Mouse (Mus musculus) heart, embryonic 14.5 days (tissue): Measurements from ENCODE around the gene Cadm4. TPM values are rescaled to one million over a fixed set of nuclear protein-coding genes. Genes with fewer than 3 reads are reported as not detected.
A peak's percentile ranks its signal among the peaks of the same experiment; 100 is the strongest.

Source experiments
- ATAC-seq: fragments of 200-750 bp; cut with Nextera tagmentation; 2 replicates; pipeline ENCODE4 v1.8.0; 2017; ENCODE audit warnings: low read depth, moderate TSS enrichment; ENCODE audit not compliant: insufficient number of reproducible peaks, insufficient read depth, low FRiP score
- H3K27ac ChIP-seq, 2 experiments: fragments of 200-500 bp in 1 of 2; fragments of 300-500 bp in 1 of 2; sonication (generic) in 1 of 2; replicated peaks in 1 of 2; 2 replicates each; pipeline ENCODE4 v1.5.1; 2012 to 2014; ENCODE audit warnings: low read depth in 2 of 2, low read length in 2 of 2, control low read depth in 1 of 2, mild to moderate bottlenecking in 1 of 2, mixed read lengths in 1 of 2; ENCODE audit not compliant: control insufficient read depth in 1 of 2, insufficient read depth in 1 of 2
- H3K27me3 ChIP-seq: fragments of 300-500 bp; sonication (generic); 2 replicates; pipeline ENCODE4 v1.6.1; 2014; ENCODE audit warnings: mild to moderate bottlenecking, low read length, control low read depth; ENCODE audit not compliant: control insufficient read depth, insufficient read depth
- H3K36me3 ChIP-seq: fragments of 300-500 bp; sonication (generic); 2 replicates; pipeline ENCODE4 v1.6.1; 2014; ENCODE audit warnings: mild to moderate bottlenecking, control low read depth, low read length, mixed read lengths; ENCODE audit not compliant: control insufficient read depth, insufficient read depth
- H3K4me1 ChIP-seq, 2 experiments: fragments of 200-500 bp in 1 of 2; fragments of 300-500 bp in 1 of 2; sonication (generic) in 1 of 2; 2 replicates each; pipeline ENCODE4 v1.6.1; 2012 to 2014; ENCODE audit warnings: low read length in 2 of 2, control low read depth in 1 of 2, mixed read lengths in 1 of 2; ENCODE audit not compliant: control insufficient read depth in 2 of 2, insufficient read depth in 2 of 2
- H3K4me2 ChIP-seq: fragments of 300-500 bp; sonication (generic); 2 replicates; pipeline ENCODE4 v1.6.1; 2014; ENCODE audit warnings: mild to moderate bottlenecking, low read length
- H3K4me3 ChIP-seq, 2 experiments: fragments of 200-500 bp in 1 of 2; fragments of 300-500 bp in 1 of 2; sonication (generic) in 1 of 2; 2 replicates each; pipeline ENCODE4 v1.5.1; 2012 to 2014; ENCODE audit warnings: low read length in 2 of 2, mild to moderate bottlenecking in 2 of 2, control low read depth in 1 of 2, low read depth in 1 of 2, moderate library complexity in 1 of 2; ENCODE audit not compliant: control insufficient read depth in 1 of 2, insufficient read depth in 1 of 2
- H3K9ac ChIP-seq: fragments of 300-500 bp; sonication (generic); 2 replicates; pipeline ENCODE4 v1.6.1; 2014; ENCODE audit warnings: mild to moderate bottlenecking, low read length
- H3K9me3 ChIP-seq: fragments of 300-500 bp; sonication (generic); 2 replicates; pipeline ENCODE4 v1.6.1; 2016; ENCODE audit warnings: low read length, control low read depth; ENCODE audit not compliant: control insufficient read depth
- WGBS: fragments of 180-500 bp; shearing (Covaris S2); extraction: QIAGEN DNeasy Blood & Tissue Kit; methylation state at CpG from one replicate; pipeline ENCODE4 v1.1.7; 2014; 5-methylcytosine and 5-hydroxymethylcytosine counted together
- polyA plus RNA-seq: library from polyadenylated mRNA; unstranded; fragments of >200 nt; fragmentation: Nextera tagmentation; extraction: Ambion mirVana; gene quantifications from 2 replicates; pipeline ENCODE4 v1.2.1, GENCODE M21; 2014

Cadm4 gene
- polyA plus RNA-seq, 1 experiment from 2014 or later: 0.47 TPM

GRCm38 (mm10) chr7:24457726-24458370 lies 24.0 kb upstream of the Cadm4 start:
- Histone ChIP-seq H3K36me3 (no peaks in the 10 kb centered on the region), H3K4me2 (no peak overlapping the region), H3K27ac (no peak overlapping the region), H3K4me1 (peaks cover 3 to 4% of the 10 kb centered on the region in 2 experiments; a peak in 2 of 4 replicates), H3K4me3 (no peak overlapping the region), H3K27me3 (0 out of 2 replicates have a peak, but pooled peaks cover 4% of the 10 kb centered on the region), H3K9ac (no peak overlapping the region), H3K9me3 (no peaks in the 10 kb centered on the region)
- ATAC-seq: no peak
- 67% methylated on average over 10 of the region's 10 CpGs for WGBS

- Histone ChIP-seq H3K27ac (no peak overlapping the region), H3K36me3 (no peaks in the 10 kb centered on the region), H3K4me2 (no peak overlapping the region), H3K4me3 (no peak overlapping the region), H3K4me1 (peaks cover 4 to 5% of the 10 kb centered on the region in 2 experiments; a peak in 3 of 4 replicates), H3K9ac (no peak overlapping the region), H3K9me3 (no peaks in the 10 kb centered on the region), H3K27me3 (0 out of 2 replicates have a peak, but pooled peaks cover 4% of the 10 kb centered on the region)
- ATAC-seq: no peak
- 60% methylated on average over 5 of the region's 5 CpGs for WGBS
Observed at GRCm38 (mm10) chr7:24459440-24459839, 22.4 kb upstream of the Cadm4 start.

DNA sequence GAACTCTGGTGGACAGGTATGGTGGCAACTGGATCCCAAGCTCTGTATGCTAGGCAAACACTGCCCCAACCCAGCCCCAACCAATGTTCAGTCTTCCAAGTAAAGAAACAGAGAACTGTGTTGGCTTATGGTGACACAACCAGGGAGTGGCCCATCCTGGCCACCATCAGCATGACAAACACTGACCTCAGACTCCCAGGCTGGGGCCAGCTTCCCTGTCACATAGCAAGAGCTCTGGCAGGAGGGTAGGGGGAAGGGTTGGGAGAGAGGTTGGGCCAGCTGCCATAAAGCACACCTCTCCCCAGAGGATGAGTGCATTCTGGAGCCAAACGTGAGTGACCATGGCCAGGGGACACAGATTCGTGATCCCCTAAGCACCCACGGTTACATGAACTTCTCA lies 22.0 kb upstream of the Cadm4 start:
- H3K4me1 ChIP-seq: peaks cover 4 to 5% of the 10 kb centered on the region in 2 experiments; a peak in 3 of 4 replicates
- WGBS: 43% methylated on average over 3 of the region's 3 CpGs
- H3K36me3 ChIP-seq: no peaks in the 10 kb centered on the region
- no peak overlapping the region for H3K4me3 ChIP-seq
- no peak for ATAC-seq
- H3K9ac ChIP-seq: no peak overlapping the region
- 0 out of 2 replicates have a peak, but pooled peaks cover 5% of the 10 kb centered on the region for H3K27me3 ChIP-seq
- H3K27ac ChIP-seq: no peak overlapping the region
- no peaks in the 10 kb centered on the region for H3K9me3 ChIP-seq
- no peak overlapping the region for H3K4me2 ChIP-seq

- H3K27me3 ChIP-seq: 0 out of 2 replicates have a peak, but pooled peaks cover 7% of the 10 kb centered on the region
- H3K9me3 ChIP-seq: no peaks in the 10 kb centered on the region
- WGBS: 38% methylated on average over 14 of the region's 14 CpGs
- H3K9ac ChIP-seq: no peak overlapping the region
- no peak overlapping the region for H3K4me3 ChIP-seq
- H3K36me3 ChIP-seq: no peaks in the 10 kb centered on the region
- peaks cover 4 to 5% of the 10 kb centered on the region in 2 experiments; a peak in 3 of 4 replicates for H3K4me1 ChIP-seq
- ATAC-seq: no peak
- no peak overlapping the region for H3K4me2 ChIP-seq
- H3K27ac ChIP-seq: no peak overlapping the region
Observed at GRCm38 (mm10) chr7:24461376-24462051, 20.3 kb upstream of the Cadm4 start.

GRCm38 (mm10) chr7:24462388-24463319 lies 19.2 kb upstream of the Cadm4 start, which contains the start of gene Plaur:
Gene Plaur, plus strand, starts transcription at chr7:24462484.
- Histone ChIP-seq H3K4me2 (peak within 1 kb of the TSS; percentile 50), H3K4me3 (peak within 1 kb of the TSS; percentile 19 to 41), H3K4me1 (peaks cover 4 to 5% of the 10 kb centered on the region in 2 experiments; a peak in 3 of 4 replicates), H3K27me3 (0 out of 2 replicates have a peak, but pooled peaks cover 4% of the 10 kb centered on the region), H3K9me3 (no peaks in the 10 kb centered on the region), H3K36me3 (no peaks in the 10 kb centered on the region), H3K27ac (peak within 1 kb of the TSS; percentile 15 to 62; a peak in 3 of 4 replicates), H3K9ac (peak within 1 kb of the TSS; percentile 6; the same call in 1 of the 2 replicates)
- WGBS: 7% methylated on average over 27 of the region's 27 CpGs
- ATAC-seq: peak; percentile 45

DNA sequence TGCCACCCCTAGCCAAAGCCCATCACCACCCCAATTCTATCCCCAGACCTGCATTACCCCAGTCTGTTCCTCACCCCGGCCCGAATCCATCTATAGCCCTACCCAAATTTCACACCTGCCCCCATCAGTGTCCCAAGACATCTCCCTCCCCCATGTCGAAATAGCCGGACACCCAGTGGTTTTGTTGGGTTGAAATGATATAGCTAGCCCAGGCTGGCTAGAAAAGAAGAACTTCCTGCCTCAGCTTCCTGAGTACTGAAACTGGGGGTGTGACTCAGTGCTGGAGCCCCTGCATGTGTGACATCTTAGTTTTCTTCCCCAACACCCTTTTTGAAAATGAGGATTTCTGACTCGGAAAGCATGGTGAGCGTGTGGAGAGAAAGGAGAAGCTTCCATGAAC lies 15.0 kb upstream of the Cadm4 start:
- Histone ChIP-seq H3K36me3 (no peaks in the 10 kb centered on the region), H3K27ac (no peak overlapping the region), H3K27me3 (0 out of 2 replicates have a peak, but pooled peaks cover 4% of the 10 kb centered on the region), H3K4me1 (peaks cover under 1 to 5% of the 10 kb centered on the region in 2 experiments; a peak in 3 of 4 replicates), H3K9me3 (no peaks in the 10 kb centered on the region), H3K4me3 (no peak overlapping the region), H3K4me2 (no peak overlapping the region), H3K9ac (no peak overlapping the region)
- WGBS: 84% methylated on average over 6 of the region's 6 CpGs
- no peak for ATAC-seq

DNA sequence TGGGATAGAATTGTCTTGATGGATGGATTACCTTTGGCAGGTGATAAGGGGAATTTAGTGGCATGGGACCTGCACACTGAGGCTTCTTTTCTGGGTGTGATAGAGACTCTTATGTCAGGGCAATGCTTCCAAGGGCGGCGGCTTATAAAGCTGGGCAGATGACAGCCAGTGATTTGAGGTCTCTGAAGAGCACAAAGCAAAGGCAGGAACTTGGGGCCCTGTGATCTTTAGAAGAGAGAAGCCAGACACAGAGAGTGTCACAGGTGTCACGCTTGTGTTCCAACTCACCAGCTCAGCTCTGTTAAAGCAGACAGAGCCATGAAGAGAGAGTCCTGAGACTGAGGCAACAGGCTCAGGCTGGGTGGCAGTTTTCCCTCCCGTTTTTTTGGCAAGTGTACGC lies 13.9 kb upstream of the Cadm4 start:
- Histone ChIP-seq H3K27me3 (0 out of 2 replicates have a peak, but pooled peaks cover 4% of the 10 kb centered on the region), H3K9me3 (no peaks in the 10 kb centered on the region), H3K36me3 (no peaks in the 10 kb centered on the region), H3K4me2 (no peak overlapping the region), H3K4me3 (no peak overlapping the region), H3K27ac (no peak overlapping the region), H3K4me1 (peaks cover 0 to 2% of the 10 kb centered on the region in 2 experiments; a peak in 2 of 4 replicates), H3K9ac (no peak overlapping the region)
- ATAC-seq: no peak
- WGBS: 81% methylated on average over 5 of the region's 5 CpGs
